Mouse (Mus musculus) layer of hippocampus, adult 8-10 months (tissue): Measurements from ENCODE around the gene Fkrp. TPM values are rescaled to one million over a fixed set of nuclear protein-coding genes. Genes with fewer than 3 reads are reported as not detected.
A peak's percentile ranks its signal among the peaks of the same experiment; 100 is the strongest.

Experiments used
- DNase-seq, 2 experiments: peaks; one replicate each; pipeline ENCODE4 v3.0.0; 2022; ENCODE audit warnings: low spot score in 2 of 2
- total RNA-seq, 4 experiments: library from RNA; stranded (reverse); gene quantifications; 2 replicates each; pipeline ENCODE4 v1.2.4; 2022

Gene Fkrp
- total RNA-seq, 4 experiments from 2014 or later: 45.2 to 50.7 (median 45.8) TPM

GRCm38 (mm10) chr7:16837916-16838803 lies 21.6 kb upstream of the Fkrp start:
- DNase-seq: no peak

- DNase-seq: no peak
Measured at GRCm38 (mm10) chr7:16830449-16830848, 13.9 kb upstream of the Fkrp start.

- DNase-seq: no peak
Measured at GRCm38 (mm10) chr7:16827274-16827673, 10.7 kb upstream of the Fkrp start.

GRCm38 (mm10) chr7:16826571-16826970 lies 10.0 kb upstream of the Fkrp start:
- DNase-seq: no peak

GRCm38 (mm10) chr7:16825785-16826184 lies 9.3 kb upstream of the Fkrp start:
- DNase-seq: no peak

GRCm38 (mm10) chr7:16823734-16824133 lies 7.2 kb upstream of the Fkrp start:
- peak; percentile 67 to 79 for DNase-seq

GRCm38 (mm10) chr7:16821669-16822101 lies 5.2 kb upstream of the Fkrp start:
- peak; percentile 84 to 85 for DNase-seq

- DNase-seq: no peak
Measured at GRCm38 (mm10) chr7:16821091-16821490, 4.6 kb upstream of the Fkrp start.

- no peak for DNase-seq
Measured at GRCm38 (mm10) chr7:16820271-16820763, 3.8 kb upstream of the Fkrp start.

GRCm38 (mm10) chr7:16819794-16820193 lies 3.3 kb upstream of the Fkrp start:
- DNase-seq: no peak

- DNase-seq: peak; percentile 64 to 77
Measured at GRCm38 (mm10) chr7:16817693-16818092, 1.2 kb upstream of the Fkrp start.

GRCm38 (mm10) chr7:16816078-16816474 lies 456 bp downstream of the Fkrp start:
- peak in 1 of 2 experiments; percentile 64 for DNase-seq

- DNase-seq: peak in 1 of 2 experiments; percentile 39
Measured at GRCm38 (mm10) chr7:16815351-16815941, 1.1 kb downstream of the Fkrp start, which contains the start of gene Strn4. TSS of gene Strn4 (plus strand) at chr7:16815889.

GRCm38 (mm10) chr7:16812505-16812904 lies 4.0 kb downstream of the Fkrp start:
- no peak for DNase-seq

- DNase-seq: no peak
Measured at GRCm38 (mm10) chr7:16811649-16812070, 4.9 kb downstream of the Fkrp start.

- DNase-seq: peak in 1 of 2 experiments; percentile 60
Measured at GRCm38 (mm10) chr7:16810920-16811648, 5.4 kb downstream of the Fkrp start.

- DNase-seq: no peak
Measured at GRCm38 (mm10) chr7:16810399-16810919, 6.1 kb downstream of the Fkrp start.

- DNase-seq: peak in 1 of 2 experiments; percentile 82
Measured at GRCm38 (mm10) chr7:16809739-16810138, 6.8 kb downstream of the Fkrp start.

GRCm38 (mm10) chr7:16808647-16809046 lies 7.9 kb downstream of the Fkrp start:
- no peak for DNase-seq

- DNase-seq: no peak
Measured at GRCm38 (mm10) chr7:16807936-16808335, 8.6 kb downstream of the Fkrp start.

GRCm38 (mm10) chr7:16804409-16805028 lies 12.0 kb downstream of the Fkrp start:
- DNase-seq: no peak
